Mouse (Mus musculus) testis, adult 2 months (tissue): ENCODE data around the gene Inpp4b. TPM values are rescaled to one million over a fixed set of nuclear protein-coding genes. Genes with fewer than 3 reads are reported as not detected.
"Not testable (repeated sequence)": the region's sequence is repeated elsewhere in the genome, so short reads cannot be mapped to it uniquely, and the experiment has no call there.

Experiments
- H3K27ac ChIP-seq: fragments of 200-500 bp; 2 replicates; pipeline ENCODE4 v1.5.1; 2012; ENCODE audit warnings: low read depth, low read length; ENCODE audit not compliant: control insufficient read depth, insufficient read depth
- H3K27me3 ChIP-seq: fragments of 200-500 bp; 2 replicates; pipeline ENCODE4 v1.6.1; 2012; ENCODE audit warnings: mild to moderate bottlenecking, low read length, moderate library complexity; ENCODE audit not compliant: control insufficient read depth, insufficient read depth
- H3K36me3 ChIP-seq: fragments of 200-500 bp; 2 replicates; pipeline ENCODE4 v1.6.1; 2012; ENCODE audit warnings: mild to moderate bottlenecking, low read length; ENCODE audit not compliant: control insufficient read depth, insufficient read depth
- H3K4me1 ChIP-seq: fragments of 200-500 bp; 2 replicates; pipeline ENCODE4 v1.6.1; 2012; ENCODE audit warnings: low read length; ENCODE audit not compliant: control insufficient read depth, insufficient read depth
- H3K4me3 ChIP-seq: fragments of 200-500 bp; 2 replicates; pipeline ENCODE4 v1.5.1; 2012; ENCODE audit warnings: low read depth, mild to moderate bottlenecking, low read length, moderate library complexity, mixed read lengths; ENCODE audit not compliant: control insufficient read depth
- CTCF ChIP-seq: fragments of 200-500 bp; IDR thresholded peaks from 2 replicates; pipeline ENCODE4 v1.5.1; 2012; ENCODE audit warnings: low read depth, mild to moderate bottlenecking, inconsistent platforms, low read length, moderate library complexity; ENCODE audit not compliant: control insufficient read depth, insufficient read depth, insufficient replicate concordance
- POLR2A ChIP-seq: fragments of 200-500 bp; IDR thresholded peaks from 2 replicates; pipeline ENCODE4 v1.6.1; 2012; ENCODE audit warnings: low read depth, mild to moderate bottlenecking, inconsistent platforms, low read length, moderate library complexity; ENCODE audit not compliant: control insufficient read depth
- polyA plus RNA-seq: library from polyadenylated mRNA; depleted of rRNA; stranded (reverse); fragments of >200 nt; gene quantifications from 2 replicates; pipeline ENCODE4 v1.2.3, GENCODE M21; 2012

Gene Inpp4b
- polyA plus RNA-seq, 1 experiment: 2.3 TPM

GRCm38 (mm10) chr8:82004158-82004557 is 661.8 kb downstream of the Inpp4b start:
- Histone ChIP-seq H3K27ac (no peak overlapping the region), H3K36me3 (no peaks in the 10 kb centered on the region), H3K27me3 (no peaks in the 10 kb centered on the region), H3K4me1 (no peaks in the 10 kb centered on the region), H3K4me3 (no peak overlapping the region)
- TF ChIP-seq CTCF (no peak), POLR2A (no peak)

DNA sequence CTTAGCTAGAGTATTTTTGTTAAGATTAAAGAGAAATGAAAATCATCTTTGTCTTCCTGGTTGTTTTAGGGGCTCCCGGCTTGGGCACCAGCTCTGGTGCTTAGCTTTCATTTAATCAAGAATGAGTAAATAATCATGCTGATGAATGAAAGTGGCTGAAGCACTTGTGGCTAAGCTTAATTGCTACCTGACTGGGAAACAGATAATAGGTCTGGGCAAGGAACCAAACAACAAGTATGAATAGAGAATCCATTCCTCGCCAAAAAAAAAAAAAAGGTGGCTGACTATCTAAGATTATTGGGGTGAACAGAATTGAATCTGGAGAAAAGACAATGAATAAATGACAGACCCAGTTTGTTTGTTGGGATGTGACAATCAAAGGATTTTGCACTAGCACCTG is 663.1 kb downstream of the Inpp4b start:
- H3K4me1 ChIP-seq: no peaks in the 10 kb centered on the region
- TF ChIP-seq CTCF: no peak
- TF ChIP-seq POLR2A: no peak
- H3K27me3 ChIP-seq: no peaks in the 10 kb centered on the region
- H3K4me3 ChIP-seq: no peak overlapping the region
- H3K36me3 ChIP-seq: no peaks in the 10 kb centered on the region
- no peak overlapping the region for H3K27ac ChIP-seq

DNA sequence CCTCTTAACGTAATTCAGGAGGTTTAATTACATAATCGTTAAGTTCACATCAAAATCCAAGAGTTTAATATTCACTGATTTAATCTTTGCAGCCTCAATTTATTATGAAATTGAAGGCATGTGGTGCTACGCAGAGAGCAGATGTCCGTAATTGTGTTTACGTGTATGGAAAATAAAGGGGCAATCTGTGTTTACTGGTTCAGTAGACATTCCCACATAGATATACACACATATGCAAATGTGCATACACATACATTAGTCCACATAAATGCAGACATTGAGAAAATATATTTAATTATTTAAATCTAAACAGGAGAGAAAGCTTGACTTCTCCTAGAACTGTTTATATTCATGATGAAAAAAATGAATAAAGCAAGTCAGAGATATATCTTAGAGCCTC is 675.4 kb downstream of the Inpp4b start:
- TF ChIP-seq CTCF (no peak), POLR2A (no peak)
- H3K27me3 ChIP-seq: no peaks in the 10 kb centered on the region
- H3K4me3 ChIP-seq: no peak overlapping the region
- H3K4me1 ChIP-seq: no peaks in the 10 kb centered on the region
- no peak overlapping the region for H3K27ac ChIP-seq
- H3K36me3 ChIP-seq: no peaks in the 10 kb centered on the region

DNA sequence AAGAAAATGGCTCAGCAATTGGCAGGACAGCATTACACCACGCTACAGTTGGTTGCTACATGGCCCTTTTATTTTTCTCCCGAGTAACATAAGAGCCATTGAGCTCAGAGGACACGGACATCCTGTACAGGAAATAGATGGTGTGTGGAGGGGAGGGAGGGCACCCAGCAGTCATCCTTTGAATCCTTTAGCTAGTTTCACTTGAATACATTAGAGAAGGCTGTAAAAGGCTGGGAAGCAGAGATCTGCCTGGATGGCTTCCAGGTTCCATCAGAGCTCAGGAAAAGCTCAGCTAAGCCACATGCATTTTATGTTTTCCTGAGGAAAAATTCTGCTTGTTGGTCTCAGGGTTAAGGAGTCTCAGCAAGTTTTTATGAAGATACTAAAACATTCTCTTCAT is 685.0 kb downstream of the Inpp4b start:
- Histone ChIP-seq H3K4me1 (no peaks in the 10 kb centered on the region), H3K27me3 (no peaks in the 10 kb centered on the region), H3K36me3 (no peaks in the 10 kb centered on the region), H3K4me3 (no peak overlapping the region), H3K27ac (no peak overlapping the region)
- TF ChIP-seq POLR2A (no peak), CTCF (no peak)

DNA sequence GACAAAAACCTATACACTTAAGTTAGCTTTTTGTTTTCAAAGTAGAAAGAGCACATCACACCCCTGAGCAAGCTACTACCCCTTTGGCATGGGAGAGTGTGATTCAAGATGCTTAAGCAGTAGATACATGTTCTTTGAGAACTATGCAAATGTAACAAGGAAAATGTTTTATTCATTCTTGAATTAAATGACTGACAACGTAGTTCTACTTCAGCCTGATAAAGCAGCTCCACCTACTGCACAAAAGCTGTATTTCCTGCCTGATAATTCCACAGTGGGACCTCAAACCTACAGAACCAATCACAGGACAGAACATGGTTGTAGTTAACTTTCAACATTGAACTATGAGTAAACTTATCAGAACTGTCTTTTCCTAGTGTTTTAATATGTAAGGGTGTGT is 686.5 kb downstream of the Inpp4b start:
- Histone ChIP-seq H3K36me3 (no peaks in the 10 kb centered on the region), H3K27ac (no peak overlapping the region), H3K4me3 (no peak overlapping the region), H3K27me3 (no peaks in the 10 kb centered on the region), H3K4me1 (no peaks in the 10 kb centered on the region)
- no peak for TF ChIP-seq POLR2A
- no peak for TF ChIP-seq CTCF

DNA sequence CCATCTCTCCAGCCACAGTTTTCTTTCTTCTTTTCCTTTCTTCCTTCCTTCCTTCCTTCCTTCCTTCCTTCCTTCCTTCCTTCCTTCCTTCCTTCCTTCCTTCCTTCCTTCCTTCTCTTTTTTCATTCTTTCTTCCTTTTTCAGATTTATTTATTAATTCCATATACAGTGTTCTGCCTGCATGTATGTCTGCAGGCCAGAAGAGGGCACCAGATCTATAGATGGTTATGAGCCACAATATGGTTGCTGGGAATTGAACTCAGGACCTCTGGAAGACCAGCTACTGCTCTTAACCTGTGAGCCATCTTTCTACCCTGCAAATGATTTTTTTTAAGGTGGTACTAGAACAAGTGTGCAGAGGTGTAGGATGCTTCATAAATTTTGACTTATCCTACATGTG is 689.7 kb downstream of the Inpp4b start:
- not testable (repeated sequence) for H3K27me3 ChIP-seq, H3K4me3 ChIP-seq, H3K27ac ChIP-seq, H3K36me3 ChIP-seq, H3K4me1 ChIP-seq

DNA sequence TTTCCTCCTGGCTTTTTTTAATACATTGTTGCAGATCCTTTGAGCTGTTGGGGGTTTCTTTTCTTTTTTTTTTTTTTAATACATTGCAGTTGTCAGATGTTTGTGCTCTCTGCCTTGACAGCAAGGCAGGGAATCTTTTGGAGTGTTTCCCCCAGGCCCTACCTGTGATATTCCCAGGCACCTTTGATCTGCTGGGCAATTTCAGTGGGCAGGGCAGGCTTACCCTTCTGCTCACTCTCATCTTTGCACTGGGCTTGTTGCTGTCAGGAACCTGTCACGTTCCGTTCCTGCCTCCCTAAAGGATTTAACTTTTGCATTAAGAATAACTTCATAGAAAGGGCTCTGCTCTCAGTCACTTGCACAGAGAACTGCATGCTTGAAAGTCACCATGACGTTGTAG is 711.7 kb downstream of the Inpp4b start:
- TF ChIP-seq POLR2A: no peak
- H3K27ac ChIP-seq: no peak overlapping the region
- H3K27me3 ChIP-seq: no peaks in the 10 kb centered on the region
- H3K4me3 ChIP-seq: no peak overlapping the region
- no peaks in the 10 kb centered on the region for H3K4me1 ChIP-seq
- no peaks in the 10 kb centered on the region for H3K36me3 ChIP-seq

DNA sequence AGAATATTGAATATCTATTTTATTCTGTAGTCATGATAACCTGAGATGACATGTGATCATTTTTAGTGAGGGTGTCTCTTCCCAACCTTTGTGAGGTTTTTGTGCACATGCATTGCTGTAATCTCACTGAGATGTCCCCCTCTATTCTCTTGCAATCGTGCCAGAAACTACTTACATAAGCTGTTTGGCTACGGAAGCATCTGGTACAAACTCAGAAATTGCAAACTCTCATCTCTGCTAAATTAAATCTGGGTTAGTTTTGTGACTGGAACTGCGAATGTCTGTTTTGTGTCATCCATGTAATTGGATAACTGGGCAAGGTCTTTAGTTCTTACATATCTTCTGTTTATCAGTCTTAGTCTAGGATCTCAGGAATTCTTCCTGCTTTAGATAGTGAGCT is 725.3 kb downstream of the Inpp4b start:
- Histone ChIP-seq H3K27me3 (no peaks in the 10 kb centered on the region), H3K27ac (no peak overlapping the region), H3K36me3 (no peaks in the 10 kb centered on the region), H3K4me1 (no peaks in the 10 kb centered on the region), H3K4me3 (no peak overlapping the region)
- no peak for TF ChIP-seq CTCF
- no peak for TF ChIP-seq POLR2A
